Mouse (Mus musculus) intestine, embryonic 14.5 days (tissue): Measurements from ENCODE around the gene Slc43a3. TPM values are rescaled to one million over a fixed set of nuclear protein-coding genes. Genes with fewer than 3 reads are reported as not detected.

Experiments used
- ATAC-seq: fragments of 200-750 bp; cut with Nextera tagmentation; replicated peaks from 2 replicates; pipeline ENCODE4 v1.8.0; 2017; ENCODE audit warnings: low read depth, moderate number of reproducible peaks, moderate TSS enrichment, moderate library complexity; ENCODE audit not compliant: low FRiP score, low TSS enrichment
- DNase-seq: peaks from one replicate; pipeline ENCODE4 v3.0.0-alpha.2; 2018; ENCODE audit warnings: low spot score
- H3K27ac ChIP-seq: fragments of 300-500 bp; sonication (generic); 2 replicates; pipeline ENCODE4 v1.5.1; 2014; ENCODE audit warnings: low read depth, mild to moderate bottlenecking, control low read depth
- H3K27me3 ChIP-seq: fragments of 300-500 bp; sonication (generic); replicated peaks from 2 replicates; pipeline ENCODE4 v1.6.1; 2014; ENCODE audit warnings: low read length, control low read depth; ENCODE audit not compliant: control insufficient read depth, insufficient read depth
- H3K36me3 ChIP-seq: fragments of 300-500 bp; sonication (generic); 2 replicates; pipeline ENCODE4 v1.6.1; 2014; ENCODE audit warnings: low read length, control low read depth; ENCODE audit not compliant: control insufficient read depth, insufficient read depth
- H3K4me1 ChIP-seq: fragments of 300-500 bp; sonication (generic); replicated peaks from 2 replicates; pipeline ENCODE4 v1.6.1; 2014; ENCODE audit warnings: low read length, control low read depth, mixed read lengths; ENCODE audit not compliant: control insufficient read depth, insufficient read depth
- H3K4me2 ChIP-seq: fragments of 300-500 bp; sonication (generic); 2 replicates; pipeline ENCODE4 v1.6.1; 2014; ENCODE audit warnings: low read length
- H3K4me3 ChIP-seq: fragments of 300-500 bp; sonication (generic); 2 replicates; pipeline ENCODE4 v1.5.1; 2014; ENCODE audit warnings: low read depth, low read length, control low read depth, mixed read lengths
- H3K9ac ChIP-seq: fragments of 300-500 bp; sonication (generic); 2 replicates; pipeline ENCODE4 v1.6.1; 2014; ENCODE audit warnings: mild to moderate bottlenecking, low read length
- H3K9me3 ChIP-seq: fragments of 300-500 bp; sonication (generic); 2 replicates; pipeline ENCODE4 v1.6.1; 2016; ENCODE audit warnings: low read length, control low read depth; ENCODE audit not compliant: control insufficient read depth
- WGBS: fragments of 180-500 bp; shearing (Covaris S2); extraction: QIAGEN DNeasy Blood & Tissue Kit; methylation state at CpG from one replicate; pipeline ENCODE4 v1.1.7; 2014; 5-methylcytosine and 5-hydroxymethylcytosine counted together
- polyA plus RNA-seq: library from polyadenylated mRNA; unstranded; fragments of >200 nt; fragmentation: Nextera tagmentation; extraction: Ambion mirVana; gene quantifications from 2 replicates; pipeline ENCODE4 v1.2.1, GENCODE M21; 2014

The Slc43a3 gene
- polyA plus RNA-seq, result 46.7 and 54.7 TPM in 2 replicates

- peak; percentile 88 for DNase-seq
- H3K27ac ChIP-seq, result peak within 1 kb of the TSS; percentile 79
- peak; percentile 95 for ATAC-seq
- H3K9me3 ChIP-seq, result no peaks in the 10 kb centered on the region
- H3K4me2 ChIP-seq, result peak within 1 kb of the TSS; percentile 70
- H3K27me3 ChIP-seq, result no peaks in the 10 kb centered on the region
- 13% methylated on average over 38 of the region's 38 CpGs for WGBS
- peaks cover 13% of the 10 kb centered on the region for H3K36me3 ChIP-seq
- H3K4me1 ChIP-seq, result peaks cover 12% of the 10 kb centered on the region; the same call in 1 of the 2 replicates
- H3K9ac ChIP-seq, result peak within 1 kb of the TSS; percentile 66
- H3K4me3 ChIP-seq, result peak within 1 kb of the TSS; percentile 52
Measured at GRCm38 (mm10) chr2:84936474-84937429, at the start of gene Slc43a3. Gene Slc43a3, plus strand, starts transcription at chr2:84936579.

- Histone ChIP-seq H3K27ac (no peak overlapping the region), H3K4me1 (peaks cover 35% of the 10 kb centered on the region), H3K9ac (peak overlapping the region; percentile 48), H3K36me3 (no peaks in the 10 kb centered on the region), H3K4me2 (peak overlapping the region; percentile 66), H3K27me3 (peaks cover 70% of the 10 kb centered on the region), H3K9me3 (no peaks in the 10 kb centered on the region), H3K4me3 (peak overlapping the region; percentile 61)
- DNase-seq (peak; percentile 78), ATAC-seq (peak; percentile 30)
- WGBS, result 0% methylated on average over 32 of the region's 39 CpGs
Measured at GRCm38 (mm10) chr2:84886821-84887281, 49.5 kb upstream of the Slc43a3 start.

GRCm38 (mm10) chr2:84887411-84888271 is 48.7 kb upstream of the Slc43a3 start:
- peak overlapping the region; percentile 66 for H3K4me2 ChIP-seq
- DNase-seq (peak; percentile 77), ATAC-seq (peak; percentile 14; the same call in 1 of the 2 replicates)
- H3K9ac ChIP-seq, result no peak overlapping the region
- H3K4me3 ChIP-seq, result peak overlapping the region; percentile 61
- H3K4me1 ChIP-seq, result peaks cover 32% of the 10 kb centered on the region
- WGBS, result under 1% methylated on average over 58 of the region's 58 CpGs
- no peak overlapping the region for H3K27ac ChIP-seq
- H3K27me3 ChIP-seq, result peaks cover 62% of the 10 kb centered on the region
- H3K36me3 ChIP-seq, result no peaks in the 10 kb centered on the region
- no peaks in the 10 kb centered on the region for H3K9me3 ChIP-seq

GRCm38 (mm10) chr2:84888657-84889315 is 47.6 kb upstream of the Slc43a3 start:
- Histone ChIP-seq H3K4me3 (peak overlapping the region; percentile 24), H3K36me3 (no peaks in the 10 kb centered on the region), H3K9ac (0 out of 2 replicates have a peak overlapping the region, but pooled peaks have one; percentile 11), H3K4me2 (peak overlapping the region; percentile 53), H3K27me3 (peaks cover 51% of the 10 kb centered on the region), H3K9me3 (no peaks in the 10 kb centered on the region), H3K27ac (no peak overlapping the region), H3K4me1 (peaks cover 22% of the 10 kb centered on the region)
- peak; percentile 82 for DNase-seq
- 2% methylated on average over 28 of the region's 28 CpGs for WGBS
- ATAC-seq, result no peak

- H3K36me3 ChIP-seq, result no peaks in the 10 kb centered on the region
- H3K27me3 ChIP-seq, result peaks cover 44% of the 10 kb centered on the region
- 20% methylated on average over 14 of the region's 14 CpGs for WGBS
- no peaks in the 10 kb centered on the region for H3K9me3 ChIP-seq
- peaks cover 22% of the 10 kb centered on the region for H3K4me1 ChIP-seq
- no peak overlapping the region for H3K27ac ChIP-seq
- H3K4me2 ChIP-seq, result peak overlapping the region; percentile 53
- 0 out of 2 replicates have a peak overlapping the region, but pooled peaks have one; percentile 24 for H3K4me3 ChIP-seq
- DNase-seq (no peak), ATAC-seq (0 out of 2 replicates have a peak, but pooled peaks have one; percentile 7)
- H3K9ac ChIP-seq, result 0 out of 2 replicates have a peak overlapping the region, but pooled peaks have one; percentile 11
Measured at GRCm38 (mm10) chr2:84889316-84890044, 46.9 kb upstream of the Slc43a3 start.

GRCm38 (mm10) chr2:84890045-84890340 is 46.4 kb upstream of the Slc43a3 start:
- DNase-seq (peak; percentile 87), ATAC-seq (0 out of 2 replicates have a peak, but pooled peaks have one; percentile 35)
- no peaks in the 10 kb centered on the region for H3K36me3 ChIP-seq
- H3K9ac ChIP-seq, result no peak overlapping the region
- no peaks in the 10 kb centered on the region for H3K9me3 ChIP-seq
- H3K27ac ChIP-seq, result no peak overlapping the region
- peaks cover 39% of the 10 kb centered on the region for H3K27me3 ChIP-seq
- peaks cover 22% of the 10 kb centered on the region for H3K4me1 ChIP-seq
- H3K4me3 ChIP-seq, result no peak overlapping the region
- WGBS, result 0% methylated on average over 5 of the region's 5 CpGs
- H3K4me2 ChIP-seq, result no peak overlapping the region

- H3K4me3 ChIP-seq, result no peak overlapping the region
- 61% methylated on average over 6 of the region's 6 CpGs for WGBS
- no peaks in the 10 kb centered on the region for H3K9me3 ChIP-seq
- H3K36me3 ChIP-seq, result no peaks in the 10 kb centered on the region
- no peak overlapping the region for H3K27ac ChIP-seq
- H3K4me2 ChIP-seq, result no peak overlapping the region
- DNase-seq (no peak), ATAC-seq (no peak)
- H3K4me1 ChIP-seq, result 0 out of 2 replicates have a peak, but pooled peaks cover 4% of the 10 kb centered on the region
- H3K27me3 ChIP-seq, result peaks cover 10% of the 10 kb centered on the region
- no peak overlapping the region for H3K9ac ChIP-seq
Measured at GRCm38 (mm10) chr2:84893359-84893758, 43.0 kb upstream of the Slc43a3 start.
